In the genomic region with DNA sequence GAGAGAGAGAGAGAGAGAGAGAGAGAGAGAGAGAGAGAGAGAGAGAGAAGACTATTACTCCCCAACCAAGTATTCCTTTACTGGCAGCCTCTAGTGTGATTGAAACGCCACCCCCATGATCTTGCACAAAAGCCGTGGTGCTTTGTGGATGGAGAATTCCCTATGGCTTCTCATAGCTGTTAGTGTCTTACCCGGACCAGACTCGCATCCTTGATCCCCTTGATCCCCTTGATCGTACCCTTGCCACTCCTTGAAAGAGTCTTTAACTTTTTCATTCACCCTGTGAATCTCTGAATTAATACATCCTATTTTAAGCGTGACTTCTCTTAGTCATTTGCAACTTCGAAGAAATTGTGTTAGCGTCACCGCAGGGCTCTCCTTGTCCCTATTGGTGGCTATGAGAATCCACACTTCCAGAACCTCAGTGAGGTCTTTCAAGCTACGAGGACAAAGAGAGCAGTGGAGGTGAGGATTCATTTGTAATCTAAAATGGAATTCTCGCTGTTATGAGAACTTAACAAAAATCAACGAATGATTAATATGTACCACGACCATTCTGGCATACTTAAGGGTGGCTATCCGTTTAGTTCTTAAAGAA, we compare ENCODE assay signal across 10 mouse cellular contexts. TPM values are rescaled to one million over a fixed set of nuclear protein-coding genes. Genes with fewer than 3 reads are reported as not detected.
A peak's percentile ranks its signal among the peaks of the same experiment; 100 is the strongest.
DNase-seq lines count a peak whose midpoint lies in the region; ATAC-seq lines count a peak whose summit lies in the region.
"Had no signal": no experiment of that assay in that cellular context is flagged by ENCODE, and none has a peak within 500 bp of the region (broad histone marks: within the 10 kb centered on the region; RNA-seq: fewer than 3 reads in every experiment).

No protein-coding gene starts in this region.

- no peak for ATAC-seq in heart, embryonic 11.5 days (replicated peaks; ENCODE audit: insufficient number of reproducible peaks, low FRiP score, low TSS enrichment)
- ATAC-seq in hindbrain, embryonic 12.5 days (ENCODE audit: low FRiP score), result peak; percentile 71
- ATAC-seq: activated CD4-positive, CD25-positive, alpha-beta regulatory T cell, adult 4 months had no signal

- WGBS in heart, embryonic 11.5 days (ENCODE audit: insufficient replicate concordance), result 6% methylated on average over 14 of the region's 14 CpGs
- WGBS in hindbrain, embryonic 12.5 days, result 5% methylated on average over 14 of the region's 14 CpGs
- WGBS in midbrain, embryonic 10.5 days, result 6% methylated on average over 14 of the region's 14 CpGs

- H3K9me3 ChIP-seq in heart, embryonic 11.5 days (replicated peaks; ENCODE audit: control insufficient read depth, low read length), result no peaks in the 10 kb centered on the region
- H3K9me3 ChIP-seq in hindbrain, embryonic 12.5 days (replicated peaks), result no peaks in the 10 kb centered on the region
- no peaks in the 10 kb centered on the region for H3K9me3 ChIP-seq in midbrain, embryonic 10.5 days (replicated peaks)

- peak overlapping the region; percentile 51 for H3K4me3 ChIP-seq in heart, embryonic 11.5 days (ENCODE audit: low read depth, low read length)
- peak overlapping the region; percentile 43 for H3K4me3 ChIP-seq in hindbrain, embryonic 12.5 days
- H3K4me3 ChIP-seq in midbrain, embryonic 10.5 days, result peak overlapping the region; percentile 62

- H3K4me2 ChIP-seq in heart, embryonic 11.5 days, result peak overlapping the region; percentile 90
- H3K4me2 ChIP-seq in hindbrain, embryonic 12.5 days (replicated peaks), result peak overlapping the region; percentile 90

- no peak for DNase-seq in heart, postnatal 4 days
- peak; percentile 35 for DNase-seq in embryo, embryonic 10 days (ENCODE audit: low spot score)
- peak; percentile 22 for DNase-seq in midbrain, embryonic 10.5 days (ENCODE audit: low spot score)
- DNase-seq in cerebellum, postnatal 25 days, result no peak
- DNase-seq in natural killer cell, adult 2 months (ENCODE audit: low spot score in 2 of 2), result no peak
- DNase-seq in layer of hippocampus, adult 9-11 months, result no peak

- H3K27ac ChIP-seq in heart, embryonic 11.5 days (ENCODE audit: low read depth, low read length), result no peak overlapping the region
- H3K27ac ChIP-seq in hindbrain, embryonic 12.5 days, result no peak overlapping the region
- no peak overlapping the region for H3K27ac ChIP-seq in midbrain, embryonic 10.5 days (replicated peaks)

- no peaks in the 10 kb centered on the region for H3K36me3 ChIP-seq in heart, embryonic 11.5 days (ENCODE audit: control insufficient read depth, insufficient read depth, low read length)
- no peaks in the 10 kb centered on the region for H3K36me3 ChIP-seq in hindbrain, embryonic 12.5 days
- no peaks in the 10 kb centered on the region for H3K36me3 ChIP-seq in midbrain, embryonic 10.5 days

- peaks cover 5% of the 10 kb centered on the region; the same call in 1 of the 2 replicates for H3K27me3 ChIP-seq in heart, embryonic 11.5 days (ENCODE audit: control insufficient read depth, insufficient read depth, low read length)
- H3K27me3 ChIP-seq in hindbrain, embryonic 12.5 days, result peaks cover 13% of the 10 kb centered on the region
- peaks cover 29% of the 10 kb centered on the region for H3K27me3 ChIP-seq in midbrain, embryonic 10.5 days (ENCODE audit: low read depth, poor library complexity, severe bottlenecking)

- no peaks in the 10 kb centered on the region for H3K4me1 ChIP-seq in heart, embryonic 11.5 days (ENCODE audit: control insufficient read depth, insufficient read depth, low read length)
- H3K4me1 ChIP-seq in hindbrain, embryonic 12.5 days, result peaks cover 12% of the 10 kb centered on the region
- H3K4me1 ChIP-seq in midbrain, embryonic 10.5 days, result peaks cover 21% of the 10 kb centered on the region

- H3K9ac ChIP-seq in heart, embryonic 11.5 days (ENCODE audit: low read depth, low read length), result peak overlapping the region; percentile 59; the same call in 1 of the 2 replicates
- peak overlapping the region; percentile 29 for H3K9ac ChIP-seq in hindbrain, embryonic 12.5 days

RNA-seq across cellular contexts. Expression of a gene that starts 0.9 kb away (rescaled TPM):
- polyA plus RNA-seq in heart, embryonic 11.5 days (2014; fragmentation: Nextera tagmentation; extraction: Ambion mirVana), result not detected in 2 replicates
- total RNA-seq in heart, postnatal 4 days (2021), result not detected
- 0.14 TPM in 1 of 2 replicates, not detected in the other for polyA plus RNA-seq in hindbrain, embryonic 12.5 days (2016; fragmentation: Nextera tagmentation; extraction: Ambion mirVana)
- 0.10 TPM in 1 of 2 replicates, not detected in the other for polyA plus RNA-seq in midbrain, embryonic 10.5 days (2016; fragmentation: Nextera tagmentation; extraction: Ambion mirVana)
- polyA plus RNA-seq: activated CD4-positive, CD25-positive, alpha-beta regulatory T cell, adult 4 months; C2C12 had no signal

Comparison
In these comparisons a context has a peak if more than half of its experiments do, and no peak if none do; other contexts are left out.
1. DNase-seq: peak in embryo, embryonic 10 days (single experiment) and midbrain, embryonic 10.5 days (single experiment); none in heart, postnatal 4 days (single experiment), cerebellum, postnatal 25 days (0 of 2), natural killer cell, adult 2 months (0 of 2) and layer of hippocampus, adult 9-11 months (single experiment).
2. Peak in every context shown above with its lines, with median percentiles within 50 percentile points of each other: H3K4me3 ChIP-seq.